Mouse (Mus musculus): ENCODE data around the gene Olfr1065.

DNA sequence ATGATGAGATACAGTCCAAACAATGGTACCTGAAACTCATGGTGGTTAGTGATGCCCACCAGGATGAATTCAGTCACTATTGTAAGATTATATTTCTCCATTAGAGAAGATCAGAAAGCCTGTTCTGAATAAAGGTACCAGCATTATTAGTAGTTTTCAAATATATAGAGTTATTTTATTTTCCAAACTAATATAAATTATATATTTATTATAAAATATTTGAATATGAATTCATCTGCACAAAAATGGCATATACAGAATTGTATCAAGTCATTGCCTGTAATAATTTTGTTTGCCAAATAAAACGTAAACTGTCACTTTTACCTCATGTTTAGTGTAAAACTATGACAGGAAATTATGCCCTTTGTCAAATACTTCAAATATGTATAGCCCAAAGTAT lies 36.4 kb downstream of the Olfr1065 start, which contains the start of gene Olfr1061:
- TF ChIP-seq CTCF (IDR thresholded peaks at IDR 0.05; ENCODE audit: insufficient read depth, low read depth, low read length) (no peak), POLR2A (IDR thresholded peaks at IDR 0.05; ENCODE audit: insufficient read depth, low read depth, low read length) (no peak)

Data from olfactory bulb, adult 2 months (tissue).